Mouse (Mus musculus): ENCODE results near the gene Exd2.

The Exd2 gene

DNA sequence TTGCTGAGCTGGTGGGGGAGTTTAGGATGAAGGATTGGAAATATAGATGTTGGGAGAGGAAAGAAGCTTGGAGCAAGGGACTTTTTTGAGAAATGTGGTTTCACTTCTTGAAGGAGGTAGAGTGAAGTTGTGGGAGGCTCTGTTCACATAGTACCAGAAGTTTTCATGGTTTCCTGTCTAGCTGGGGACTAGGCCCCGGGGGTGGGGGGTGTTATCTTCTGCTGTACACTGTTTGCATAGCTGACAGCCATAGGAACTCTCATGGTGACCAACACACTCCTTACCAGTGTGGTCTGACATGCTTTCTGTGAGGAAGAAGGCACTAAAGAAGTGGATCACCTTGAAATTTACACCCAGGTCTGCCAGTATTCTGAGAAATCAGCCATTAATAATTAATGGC, 32.8 kb downstream of the Exd2 start:
- CTCF ChIA-PET: no interaction called here

DNA sequence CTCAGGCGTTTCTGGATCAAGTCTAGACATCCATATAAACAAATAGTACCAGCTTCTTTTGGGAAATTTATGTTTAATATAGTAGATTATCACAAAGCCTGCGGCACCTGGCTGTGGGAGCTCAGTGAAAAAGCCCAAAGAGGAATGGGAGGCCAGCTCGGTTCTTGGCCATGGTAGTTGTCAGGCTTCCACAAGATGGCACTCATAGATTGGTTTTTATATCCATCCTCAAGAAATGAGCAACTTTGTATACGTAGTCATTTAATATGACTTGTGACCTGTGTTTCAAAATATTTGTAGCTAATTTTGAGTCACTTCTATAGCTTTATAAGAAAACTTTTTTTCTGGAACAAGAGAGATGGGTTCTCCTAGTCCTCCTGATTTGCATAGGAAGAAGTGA, 35.5 kb downstream of the Exd2 start:
- CTCF ChIA-PET: no interaction called here

DNA sequence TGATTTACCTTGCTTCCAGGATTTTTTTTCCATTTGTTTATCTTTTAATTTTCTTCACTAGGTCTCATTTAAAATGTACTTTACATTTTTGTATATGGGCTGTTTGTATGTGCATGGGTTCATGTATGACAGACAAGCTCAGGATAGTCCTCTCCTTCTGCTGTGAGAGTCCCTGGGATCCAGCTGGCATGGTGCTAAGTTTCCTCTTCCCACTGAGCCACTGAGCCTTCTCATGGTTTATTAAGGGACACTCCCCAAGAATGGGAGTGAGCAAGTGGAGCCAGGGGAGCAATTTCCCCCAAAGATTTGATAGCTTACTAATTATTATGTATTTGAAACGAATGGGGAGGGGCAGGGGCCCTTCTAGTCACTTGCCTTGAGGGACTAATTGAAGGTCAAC, 37.6 kb downstream of the Exd2 start:
- CTCF ChIA-PET: interaction anchor here (0.7 kb wide), 1 partner anchor 1477 kb away, joined by 3 read pairs; no protein-coding TSS in a partner anchor

DNA sequence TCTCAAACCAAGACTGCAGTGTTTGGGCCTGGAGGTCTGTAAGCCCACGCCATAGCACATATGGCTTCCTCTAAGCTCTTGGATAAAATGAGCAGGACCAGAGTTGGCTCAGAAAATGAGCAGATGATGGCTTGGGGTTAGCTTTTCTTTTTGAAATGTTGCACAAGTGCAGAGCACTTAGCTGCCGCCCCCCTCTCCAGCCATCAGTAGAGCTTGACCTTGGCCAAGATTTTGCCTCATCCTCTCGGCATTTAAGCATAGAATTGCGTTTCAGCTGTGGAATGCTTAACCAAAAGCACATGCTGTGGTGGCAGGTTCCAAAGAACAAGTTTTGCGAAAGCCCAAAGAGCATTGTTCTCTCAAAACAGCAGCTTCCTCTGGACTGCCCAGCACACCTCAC, 41.8 kb downstream of the Exd2 start:
- CTCF ChIA-PET: no interaction called here

DNA sequence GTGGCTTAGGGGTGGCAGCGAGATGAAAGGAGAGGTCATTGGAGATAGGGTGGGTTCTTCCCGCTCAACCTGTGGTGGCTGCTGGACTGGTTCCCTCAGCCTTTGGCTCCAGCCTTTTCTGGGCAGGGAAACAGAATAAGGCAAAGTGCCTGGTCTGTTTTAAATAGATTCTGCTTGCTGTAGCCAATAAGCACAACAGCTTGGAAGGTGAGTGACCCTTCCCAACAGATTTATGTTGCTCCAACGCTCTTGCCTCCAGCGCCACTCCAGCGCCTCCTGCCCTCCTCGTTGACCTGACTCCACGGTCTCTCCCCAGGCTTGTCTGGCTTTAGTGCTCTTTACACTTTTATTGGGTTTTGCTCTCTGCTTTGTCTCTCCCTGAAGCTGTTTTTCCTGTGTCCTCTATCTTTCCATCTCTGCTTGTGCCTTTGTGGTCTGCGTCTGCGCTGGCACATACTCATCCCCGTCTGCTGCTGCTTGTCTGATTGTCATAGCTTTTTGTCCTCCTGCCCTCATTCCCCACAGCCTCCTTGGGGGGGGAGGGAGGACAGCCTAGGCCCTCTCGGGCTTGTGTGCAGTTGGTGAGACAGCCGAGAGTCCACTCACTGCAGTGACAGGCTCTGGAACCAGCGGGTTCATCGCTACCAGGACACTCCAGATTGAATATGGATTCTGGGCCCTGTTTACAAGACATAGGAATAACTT, 44.3 kb downstream of the Exd2 start:
- CTCF ChIA-PET: interaction anchor here (0.5 kb wide), 1 partner anchor 1457 kb away, joined by 4 read pairs; no protein-coding TSS in a partner anchor

DNA sequence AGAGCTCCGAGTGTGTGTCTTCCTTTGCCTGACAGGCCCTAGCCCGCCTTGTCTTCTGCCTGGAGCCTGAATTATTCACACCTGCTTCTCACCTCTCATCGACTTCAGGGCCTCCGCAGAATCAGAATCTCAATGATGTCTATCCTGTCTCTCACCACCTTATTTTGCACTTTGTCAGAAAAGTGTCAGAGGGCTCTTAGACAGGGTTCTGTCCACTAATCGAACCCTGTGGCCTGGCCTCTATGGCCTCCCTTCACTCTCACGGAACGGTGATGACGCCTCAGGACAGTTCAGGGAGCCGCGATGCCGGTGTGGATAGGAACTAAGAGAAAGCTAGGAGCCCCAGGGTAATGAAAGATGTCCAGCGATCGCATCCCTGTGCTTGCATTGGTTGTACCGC, 55.1 kb downstream of the Exd2 start, which contains the start of gene Galnt16:
Gene Galnt16 (plus strand): TSS at position 301 of the 400 bp plus-strand sequence.
- CTCF ChIA-PET: no interaction called here

DNA sequence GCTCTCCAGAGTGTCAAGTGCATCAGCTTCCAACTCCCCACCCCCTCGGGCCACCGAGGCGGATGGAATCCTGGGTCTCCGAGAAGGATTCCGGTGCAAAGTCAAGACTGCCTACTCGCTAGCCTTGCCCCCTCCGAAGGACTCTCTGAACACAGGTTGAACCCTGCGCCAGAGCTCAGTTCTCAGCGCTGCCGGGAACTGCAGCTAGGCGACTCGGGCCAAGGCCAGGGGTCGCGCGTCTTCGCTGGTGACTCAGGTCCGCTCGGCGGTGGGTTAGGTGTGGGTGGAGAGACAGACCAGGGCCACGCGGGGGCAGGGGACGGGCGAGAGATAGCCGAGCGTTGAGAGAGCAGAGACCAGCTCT, 55.5 kb downstream of the Exd2 start:
- CTCF ChIA-PET: no interaction called here

DNA sequence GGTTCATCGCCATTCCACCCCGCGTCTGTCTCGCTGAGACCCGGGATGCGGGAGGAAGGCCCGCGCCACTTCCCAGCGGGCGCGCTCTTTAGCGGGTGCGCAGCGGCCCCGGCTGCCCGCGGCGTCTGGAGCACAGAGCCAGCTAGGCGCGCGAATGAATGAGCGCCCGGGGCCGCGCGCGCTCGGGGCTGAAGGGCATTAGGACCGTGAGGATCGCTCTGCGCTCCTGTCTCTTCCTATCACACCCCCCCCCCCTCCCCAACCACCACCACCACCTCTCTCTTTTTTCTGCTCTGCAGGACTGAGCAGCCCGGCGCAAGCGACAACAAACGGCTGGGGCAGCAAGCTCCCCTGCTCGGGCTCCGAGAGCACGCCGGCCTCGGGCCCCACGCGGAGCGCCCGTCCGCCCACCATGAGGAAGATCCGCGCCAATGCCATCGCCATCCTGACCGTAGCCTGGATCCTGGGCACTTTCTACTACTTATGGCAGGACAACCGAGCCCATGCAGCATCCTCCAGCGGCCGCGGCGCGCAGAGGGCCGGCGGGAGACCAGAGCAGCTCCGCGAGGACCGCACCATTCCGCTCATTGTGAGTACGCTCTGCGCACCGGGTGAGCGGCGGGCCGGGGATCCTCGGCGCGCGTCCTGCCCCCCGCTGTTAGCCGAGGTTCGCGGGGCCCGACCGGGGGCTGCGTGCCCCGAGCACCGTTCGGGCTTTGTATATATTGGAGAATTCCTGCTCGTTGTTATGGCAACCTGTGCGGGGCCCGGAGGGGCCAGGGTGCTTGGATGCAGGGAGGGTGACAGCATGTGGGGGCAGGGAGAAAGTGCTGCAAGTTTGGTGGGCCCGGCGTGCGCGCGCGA, 56.1 kb downstream of the Exd2 start:
- CTCF ChIA-PET: no interaction called here

DNA sequence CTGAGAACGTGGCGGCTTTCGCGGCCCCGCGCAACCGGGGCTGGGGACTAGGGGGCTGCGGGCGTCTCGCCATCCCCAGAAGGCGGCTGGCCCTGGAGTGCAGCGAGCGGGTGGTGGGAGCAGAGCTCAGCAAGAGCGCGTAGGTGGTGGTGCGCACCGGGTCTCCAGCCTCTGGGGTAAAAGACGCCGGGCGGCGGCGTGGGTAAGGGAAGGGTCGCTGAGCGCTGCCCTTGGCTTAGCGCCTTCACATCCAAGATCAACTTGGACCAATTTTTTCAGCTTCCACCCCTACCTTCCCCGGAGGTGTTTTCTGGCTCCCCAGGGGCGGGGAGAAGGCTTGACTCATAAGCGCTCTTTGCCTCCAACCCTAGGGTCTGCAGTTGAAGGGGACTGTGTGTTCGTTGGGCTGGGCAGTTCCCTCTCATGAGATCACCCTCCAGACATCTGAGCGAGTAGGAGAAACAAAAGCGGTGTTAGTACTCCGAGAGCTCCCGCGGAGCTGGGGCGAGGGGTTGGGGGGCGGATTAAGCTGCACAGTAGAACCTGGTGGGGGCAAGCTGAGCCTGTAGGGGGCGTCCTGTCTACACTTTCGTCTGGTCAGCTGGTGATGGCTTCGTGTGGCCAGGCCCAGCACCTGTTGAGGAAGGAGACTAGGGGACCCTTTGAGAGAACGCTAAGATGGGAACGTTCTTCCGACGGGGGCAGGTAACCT, 56.9 kb downstream of the Exd2 start:
- CTCF ChIA-PET: no interaction called here

DNA sequence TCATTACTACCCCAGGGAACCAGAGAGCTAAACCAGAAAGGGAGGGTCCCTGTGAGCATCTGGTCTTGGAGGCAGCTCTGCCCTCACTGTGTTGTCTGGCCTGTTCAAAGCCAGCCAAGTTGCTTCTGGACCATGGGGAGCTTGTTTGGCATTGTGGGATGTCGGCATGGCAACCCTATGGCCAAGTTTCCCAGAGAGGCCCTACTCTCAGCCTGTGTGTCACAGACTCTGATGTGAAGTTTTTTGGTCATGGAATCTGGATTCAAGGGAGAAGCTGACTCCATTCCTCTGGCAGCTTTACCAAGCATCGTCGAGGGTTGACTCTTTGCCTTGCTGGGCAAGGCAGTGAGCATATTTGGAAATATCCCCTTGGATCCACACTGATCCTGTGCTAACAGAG, 59.1 kb downstream of the Exd2 start:
- CTCF ChIA-PET: no interaction called here

DNA sequence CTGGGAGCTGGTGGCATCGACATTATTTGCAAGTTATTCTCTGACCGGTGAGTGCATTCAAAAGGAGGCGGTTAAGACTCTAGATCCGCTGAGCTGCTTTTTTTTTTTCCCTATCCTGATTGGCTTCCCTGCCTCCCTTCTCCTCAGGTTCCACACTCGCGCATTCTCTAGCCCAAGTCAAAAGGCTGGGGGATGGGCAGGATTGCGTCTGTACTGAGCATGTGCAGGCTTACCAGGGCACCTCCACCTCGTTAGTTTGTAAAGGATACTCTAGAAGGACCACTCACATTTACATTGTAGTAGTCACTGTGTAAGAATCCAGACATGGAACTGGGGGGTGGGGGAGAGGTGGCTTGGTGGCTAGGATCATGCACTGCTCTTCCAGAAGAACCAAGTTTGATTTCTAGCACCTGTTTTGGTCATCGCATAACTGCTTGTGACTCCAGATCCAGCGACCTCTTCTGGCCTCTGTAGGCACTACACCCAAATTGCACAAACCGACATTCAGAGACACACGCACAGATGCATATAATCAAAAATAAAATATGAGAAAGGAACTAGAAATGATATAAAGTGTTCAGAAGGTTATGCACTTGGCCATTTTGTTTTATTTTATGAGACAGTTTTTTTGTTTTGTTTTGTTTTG, 61.5 kb downstream of the Exd2 start:
- CTCF ChIA-PET: no interaction called here

DNA sequence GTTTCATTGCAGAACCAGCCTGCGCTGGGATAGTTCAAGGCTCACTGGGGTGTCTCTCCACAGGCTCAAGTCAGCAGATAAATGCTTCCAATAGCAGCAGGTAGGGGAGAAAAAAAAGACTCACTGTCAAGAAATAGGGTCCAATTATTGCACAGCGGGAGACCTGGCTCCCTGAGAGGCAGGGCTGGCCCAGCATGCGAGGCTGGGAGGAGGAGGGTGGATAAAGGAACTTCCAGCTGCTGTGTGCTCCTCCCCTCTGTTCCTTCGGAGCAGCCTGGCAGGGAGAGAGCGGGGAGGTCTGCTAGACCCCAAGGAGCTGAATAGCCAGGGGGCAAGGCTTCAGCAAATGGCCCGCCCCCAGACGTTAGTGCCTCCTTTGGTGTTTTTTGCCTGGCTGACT, 62.6 kb downstream of the Exd2 start:
- CTCF ChIA-PET: no interaction called here

DNA sequence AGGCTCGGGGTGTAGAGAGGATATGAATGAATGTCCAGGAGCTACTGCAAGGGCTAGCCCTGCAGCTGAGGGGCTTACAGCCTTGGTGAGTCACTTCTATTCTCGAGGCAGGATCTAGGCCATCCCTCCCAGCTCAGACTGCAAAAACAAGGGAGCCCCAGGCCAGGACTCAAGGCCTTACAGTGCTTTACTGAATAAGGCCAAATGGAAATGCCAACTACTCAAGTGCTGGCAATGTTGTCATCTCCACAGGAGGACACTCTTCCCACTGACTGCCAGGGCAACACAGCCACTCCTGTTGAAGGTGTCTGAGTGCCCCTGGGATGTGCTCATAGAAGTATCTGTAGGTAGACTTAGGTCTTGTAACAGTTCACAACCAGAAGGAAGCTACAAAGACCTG, 63.6 kb downstream of the Exd2 start:
- CTCF ChIA-PET: no interaction called here

DNA sequence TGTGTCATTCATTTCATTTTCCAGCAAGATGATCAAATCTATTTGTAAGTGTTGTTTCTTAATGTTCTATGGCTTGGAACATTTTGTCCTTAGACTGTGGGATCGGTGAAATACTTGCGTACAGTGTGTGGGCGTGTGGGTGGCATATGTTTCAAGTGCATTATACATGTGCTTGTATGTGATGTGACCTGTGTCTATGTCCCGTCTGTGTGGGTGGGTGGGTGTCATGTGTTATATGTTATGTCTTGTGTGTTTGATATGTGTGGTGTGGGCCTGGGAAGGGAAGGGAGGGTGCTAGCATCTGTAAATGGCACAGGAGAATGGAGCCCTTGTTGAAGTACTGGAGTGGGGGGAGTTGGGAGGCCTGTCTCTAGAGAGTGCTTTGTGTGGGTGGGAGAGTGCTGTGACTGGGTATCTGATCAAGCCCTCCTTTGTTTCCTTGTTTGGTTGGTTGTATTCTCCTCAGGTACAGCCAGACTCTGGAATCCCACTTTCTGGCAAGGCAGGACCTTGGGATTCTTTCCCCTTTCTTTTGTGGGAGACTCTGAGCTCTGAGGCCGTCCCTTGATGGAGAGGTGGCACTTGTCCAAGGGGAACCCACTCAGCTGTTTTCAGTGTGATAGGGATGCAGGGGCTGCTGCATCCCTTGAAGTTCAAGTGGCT, 65.0 kb downstream of the Exd2 start:
- CTCF ChIA-PET: no interaction called here

DNA sequence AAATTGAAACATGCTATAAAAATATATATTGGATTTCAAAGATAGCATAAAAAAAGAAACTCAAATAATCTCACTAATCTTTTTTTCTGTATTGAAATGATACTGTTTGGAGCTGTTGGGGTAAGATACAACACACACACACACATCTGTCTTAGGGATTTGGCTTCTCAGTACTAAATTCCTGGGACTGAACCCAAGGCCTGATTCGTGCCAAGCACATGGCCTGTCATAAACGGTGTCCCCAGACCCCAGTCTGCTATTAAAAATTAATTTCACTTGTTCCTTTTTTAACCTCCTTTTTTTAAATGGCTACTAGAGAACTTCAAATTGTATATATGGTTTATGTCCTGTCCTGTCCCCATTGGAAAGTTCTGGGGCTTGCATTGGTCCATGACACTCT, 67.2 kb downstream of the Exd2 start:
- CTCF ChIA-PET: no interaction called here

DNA sequence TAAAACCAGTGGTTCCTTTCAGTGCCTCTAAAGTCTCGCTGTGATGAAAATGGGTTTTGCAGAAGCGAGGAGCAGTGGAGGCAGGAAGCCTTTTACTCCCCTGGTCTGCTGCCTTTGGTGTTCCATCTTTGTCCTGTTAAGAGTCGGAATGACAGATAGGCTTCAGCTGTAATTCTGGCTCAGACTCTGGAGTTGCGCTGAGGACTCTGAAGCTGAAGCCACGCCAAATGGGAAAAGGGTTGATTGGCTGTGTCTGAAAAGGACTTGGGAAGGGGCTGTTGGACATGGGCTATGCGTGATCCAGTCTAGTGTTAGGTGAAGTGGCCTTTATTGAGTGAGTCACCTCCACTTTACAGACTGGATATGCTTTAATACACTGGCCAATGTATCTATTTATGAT, 67.7 kb downstream of the Exd2 start:
- CTCF ChIA-PET: no interaction called here

DNA sequence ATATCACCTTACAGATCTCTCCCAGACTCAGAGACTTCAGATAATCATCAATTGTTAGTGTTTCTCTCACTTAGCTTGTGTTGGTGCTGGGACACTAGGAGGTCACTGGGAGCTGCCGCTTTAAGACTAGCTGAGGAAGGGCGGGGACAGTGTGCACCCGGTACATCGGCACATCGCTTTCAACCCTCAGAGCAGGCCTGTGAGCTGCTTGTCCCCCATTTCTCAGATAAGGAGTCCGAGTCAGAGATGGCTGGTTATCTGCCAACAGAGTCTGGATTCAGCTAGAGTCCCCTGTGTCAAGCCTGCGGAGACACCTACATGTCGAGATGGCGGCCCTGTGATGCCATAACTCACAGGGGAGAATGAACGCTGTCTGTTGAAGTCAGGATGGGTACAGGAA, 68.7 kb downstream of the Exd2 start:
- CTCF ChIA-PET: no interaction called here

DNA sequence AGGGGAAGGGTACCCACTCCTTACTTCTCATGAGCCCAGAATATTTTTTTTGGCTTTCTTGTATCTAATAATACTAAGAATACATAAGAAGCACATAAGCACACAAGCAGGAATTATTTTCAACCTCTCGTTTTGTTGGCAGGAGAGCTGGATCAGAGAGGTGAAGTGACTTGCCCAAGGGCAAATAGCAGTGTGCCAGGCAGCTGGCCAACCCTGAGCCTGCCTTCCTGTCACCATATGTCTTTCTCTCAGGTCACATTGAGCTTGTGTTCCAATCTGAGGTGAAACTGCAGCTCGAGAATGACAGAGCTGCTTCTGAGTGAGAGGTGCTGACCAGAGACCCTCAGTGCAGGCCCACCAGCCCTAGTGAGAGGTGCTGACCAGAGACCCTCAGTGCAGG, 71.0 kb downstream of the Exd2 start:
- CTCF ChIA-PET: no interaction called here

DNA sequence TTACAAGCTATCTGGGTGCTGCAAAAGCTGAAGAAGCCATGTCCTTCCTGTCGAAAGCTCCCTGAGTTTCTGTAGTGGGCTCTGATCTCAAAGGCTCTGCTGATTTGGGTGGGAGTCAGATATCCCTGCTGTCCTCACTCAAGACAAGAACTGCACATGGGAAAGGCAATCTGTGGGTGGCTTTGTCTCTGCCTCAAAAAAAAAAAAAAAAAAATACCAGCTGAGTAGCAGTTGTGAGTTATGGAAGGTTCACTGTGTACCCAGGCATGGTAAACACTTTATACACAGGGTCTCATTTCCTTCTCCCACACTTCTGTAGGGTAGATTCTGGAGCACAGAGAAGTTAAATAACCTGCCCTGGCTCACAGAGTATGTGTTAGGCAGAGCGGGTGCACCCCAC, 74.4 kb downstream of the Exd2 start:
- CTCF ChIA-PET: no interaction called here

DNA sequence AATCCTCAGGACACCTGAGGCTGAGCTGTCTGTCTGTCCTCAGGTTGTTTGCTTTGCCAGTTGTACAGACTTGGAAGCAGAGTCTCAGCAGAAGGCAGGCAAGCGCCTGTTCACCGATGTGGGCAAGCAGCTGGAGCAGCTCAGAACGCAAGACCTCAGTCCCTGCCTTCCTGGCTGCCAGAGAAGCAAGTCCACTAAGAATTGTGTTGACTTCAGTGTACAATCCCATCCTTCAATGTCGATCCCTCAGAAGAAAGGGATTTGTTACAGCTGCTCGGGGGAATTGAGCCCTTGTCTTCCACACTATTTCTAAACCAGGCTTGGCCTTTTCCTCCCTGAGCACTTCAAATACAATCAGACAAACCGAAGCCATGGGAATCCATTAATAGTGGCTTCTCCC, 75.4 kb downstream of the Exd2 start:
- CTCF ChIA-PET: no interaction called here

DNA sequence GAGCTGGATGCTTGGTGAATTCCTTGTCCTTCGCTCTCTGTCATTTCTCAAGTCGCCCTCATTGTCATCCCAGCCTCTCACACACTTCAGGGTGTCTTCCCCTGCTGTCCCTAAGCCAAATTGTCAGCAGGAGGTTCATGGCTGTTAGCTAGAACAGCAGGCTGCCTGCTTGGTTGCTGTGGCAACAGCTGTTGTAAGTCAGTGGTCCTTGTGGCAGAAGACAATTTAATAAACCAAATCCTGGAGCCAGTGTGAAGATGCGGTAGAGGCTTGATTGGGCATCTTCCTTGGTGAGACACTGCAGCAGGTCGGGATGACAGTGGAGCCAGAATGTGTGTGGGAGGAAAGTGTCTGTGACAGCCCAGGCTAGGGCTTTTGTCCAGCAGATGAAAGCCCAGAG, 82.4 kb downstream of the Exd2 start:
- CTCF ChIA-PET: no interaction called here

DNA sequence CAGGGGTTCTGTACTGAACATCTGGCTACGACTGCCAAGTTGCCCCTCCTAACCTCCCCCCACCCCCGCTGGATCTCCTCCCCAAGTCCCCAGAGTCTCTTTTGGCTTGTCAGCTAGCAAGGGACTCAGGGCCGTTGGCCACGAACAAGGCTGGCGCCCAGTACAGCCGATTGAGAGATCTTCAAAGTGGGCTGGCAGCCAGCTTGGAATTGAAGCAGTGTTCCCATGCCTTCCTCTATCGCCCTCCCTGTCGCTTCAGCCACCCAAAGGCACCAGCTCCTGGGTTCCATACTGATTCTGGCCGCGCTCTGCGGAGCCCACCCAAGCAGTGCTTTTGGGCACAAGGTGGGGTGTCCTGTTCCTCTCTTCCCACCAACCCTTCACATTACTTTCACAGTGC, 86.8 kb downstream of the Exd2 start:
- CTCF ChIA-PET: interaction anchor here (0.6 kb wide), 1 partner anchor 204 kb away, joined by 8 read pairs; no protein-coding TSS in a partner anchor

Measured in spleen, embryonic (tissue).